Mouse (Mus musculus): ENCODE measurements around the gene Bub1b. TPM values are rescaled to one million over a fixed set of nuclear protein-coding genes. Genes with fewer than 3 reads are reported as not detected.

Gene Bub1b
- polyA plus RNA-seq, 1 experiment from 2014 or later, result 15.7 TPM

GRCm38 (mm10) chr2:118664975-118665516 is 67.0 kb downstream of the Bub1b start:
- peaks cover 33% of the 10 kb centered on the region for H3K4me1 ChIP-seq (ENCODE audit: insufficient read depth)
- no peak for DNase-seq
- no peaks in the 10 kb centered on the region for H3K9me3 ChIP-seq (ENCODE audit: low read length)
- no peak overlapping the region for H3K4me3 ChIP-seq (ENCODE audit: low read depth, low read length)
- H3K4me2 ChIP-seq (ENCODE audit: low read depth, low read length), result no peak overlapping the region
- TF ChIP-seq CTCF (IDR thresholded peaks at IDR 0.05; ENCODE audit: low read depth) (no peak), EP300 (IDR thresholded peaks at IDR 0.05; ENCODE audit: low read depth) (no peak)
- no peak overlapping the region for H3K9ac ChIP-seq (replicated peaks)
- 59% methylated on average over 3 of the region's 3 CpGs for WGBS (ENCODE audit: insufficient replicate concordance)
- no peak overlapping the region for H3K27ac ChIP-seq (ENCODE audit: low read depth)
- H3K27me3 ChIP-seq (ENCODE audit: insufficient read depth, low read length), result no peaks in the 10 kb centered on the region
- ATAC-seq, result no peak
- H3K36me3 ChIP-seq (replicated peaks; ENCODE audit: insufficient read depth, low read length), result no peaks in the 10 kb centered on the region

DNA sequence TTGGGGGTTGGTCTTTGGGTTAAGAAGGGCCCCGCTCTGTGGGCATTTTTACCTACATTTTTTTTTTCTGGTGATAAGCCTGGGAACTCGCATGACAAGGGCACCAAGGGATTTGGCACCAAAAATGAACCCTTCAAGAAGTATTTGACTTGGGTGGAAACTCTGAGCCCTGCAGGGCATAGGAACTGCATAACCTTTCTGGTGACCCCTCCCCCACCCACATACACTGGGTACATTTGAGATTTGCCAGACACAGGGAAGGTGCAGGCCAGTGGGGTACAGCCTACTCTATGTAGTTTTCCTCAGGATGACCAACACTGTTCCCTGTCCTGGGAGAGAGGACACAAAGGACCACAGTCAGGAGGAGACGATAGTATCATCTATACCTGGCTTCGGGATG is 67.6 kb downstream of the Bub1b start:
- Histone ChIP-seq H3K9ac (replicated peaks) (no peak overlapping the region), H3K4me1 (ENCODE audit: insufficient read depth) (peaks cover 33% of the 10 kb centered on the region), H3K27me3 (ENCODE audit: insufficient read depth, low read length) (no peaks in the 10 kb centered on the region), H3K27ac (ENCODE audit: low read depth) (no peak overlapping the region), H3K4me2 (ENCODE audit: low read depth, low read length) (no peak overlapping the region), H3K36me3 (replicated peaks; ENCODE audit: insufficient read depth, low read length) (no peaks in the 10 kb centered on the region), H3K9me3 (ENCODE audit: low read length) (no peaks in the 10 kb centered on the region), H3K4me3 (ENCODE audit: low read depth, low read length) (no peak overlapping the region)
- DNase-seq, result no peak
- 83% methylated on average over 4 of the region's 4 CpGs for WGBS (ENCODE audit: insufficient replicate concordance)
- ATAC-seq, result no peak
- no peak for TF ChIP-seq CTCF (IDR thresholded peaks at IDR 0.05; ENCODE audit: low read depth)
- no peak for TF ChIP-seq EP300 (IDR thresholded peaks at IDR 0.05; ENCODE audit: low read depth)

DNA sequence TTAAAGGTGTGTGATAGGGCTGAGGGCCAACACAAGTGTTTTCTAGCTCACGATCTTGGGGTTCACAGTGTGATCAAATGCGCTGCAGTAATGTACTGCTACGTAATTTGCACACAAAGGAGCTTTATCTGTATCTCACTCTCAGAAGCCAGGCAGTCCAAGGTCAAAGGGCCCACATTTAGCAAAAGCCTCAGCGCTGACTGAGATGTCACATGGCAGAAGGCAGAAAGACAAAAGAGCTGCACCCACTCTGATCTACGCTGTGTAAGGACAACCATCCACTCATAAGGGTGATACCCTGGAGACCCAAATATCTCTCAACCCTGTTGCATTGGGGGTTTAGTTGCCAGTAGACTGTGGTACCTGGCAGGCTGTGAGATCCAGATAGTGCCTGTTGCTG is 69.2 kb downstream of the Bub1b start:
- DNase-seq (no peak), ATAC-seq (no peak)
- Histone ChIP-seq H3K36me3 (replicated peaks; ENCODE audit: insufficient read depth, low read length) (no peaks in the 10 kb centered on the region), H3K27me3 (ENCODE audit: insufficient read depth, low read length) (no peaks in the 10 kb centered on the region), H3K9me3 (ENCODE audit: low read length) (no peaks in the 10 kb centered on the region), H3K4me3 (ENCODE audit: low read depth, low read length) (no peak overlapping the region), H3K27ac (ENCODE audit: low read depth) (no peak overlapping the region), H3K4me2 (ENCODE audit: low read depth, low read length) (no peak overlapping the region), H3K9ac (replicated peaks) (no peak overlapping the region), H3K4me1 (ENCODE audit: insufficient read depth) (peaks cover 25% of the 10 kb centered on the region)
- no peak for TF ChIP-seq CTCF (IDR thresholded peaks at IDR 0.05; ENCODE audit: low read depth)
- no peak for TF ChIP-seq EP300 (IDR thresholded peaks at IDR 0.05; ENCODE audit: low read depth)
- 52% methylated on average over 5 of the region's 5 CpGs for WGBS (ENCODE audit: insufficient replicate concordance)

DNA sequence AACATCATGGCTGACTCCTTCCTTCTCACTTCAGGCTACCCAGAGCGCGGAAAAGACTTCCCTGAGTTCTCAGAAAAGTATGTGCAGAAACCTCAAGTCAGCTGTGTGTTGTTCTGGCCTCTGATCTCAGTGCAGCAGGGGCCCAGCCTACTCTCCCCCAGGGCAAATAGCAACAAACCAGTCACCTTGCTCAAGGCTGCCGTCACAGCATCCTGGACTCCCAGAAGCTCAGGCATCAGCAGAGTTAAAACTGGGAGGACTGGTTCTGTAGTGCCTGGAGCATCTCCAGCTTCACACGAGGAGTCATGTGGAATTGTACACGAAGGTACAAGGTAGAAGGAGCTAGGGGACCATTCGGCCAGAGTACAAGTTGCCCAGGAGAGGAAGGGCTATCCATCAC is 71.2 kb downstream of the Bub1b start:
- DNase-seq (no peak), ATAC-seq (no peak)
- Histone ChIP-seq H3K27me3 (ENCODE audit: insufficient read depth, low read length) (peaks cover 8% of the 10 kb centered on the region; the same call in 1 of the 2 replicates), H3K36me3 (replicated peaks; ENCODE audit: insufficient read depth, low read length) (no peaks in the 10 kb centered on the region), H3K4me1 (ENCODE audit: insufficient read depth) (peaks cover 6% of the 10 kb centered on the region; the same call in 1 of the 2 replicates), H3K4me2 (ENCODE audit: low read depth, low read length) (no peak overlapping the region), H3K9ac (replicated peaks) (no peak overlapping the region), H3K4me3 (ENCODE audit: low read depth, low read length) (no peak overlapping the region), H3K27ac (ENCODE audit: low read depth) (no peak overlapping the region), H3K9me3 (ENCODE audit: low read length) (no peaks in the 10 kb centered on the region)
- 73% methylated on average over 6 of the region's 6 CpGs for WGBS (ENCODE audit: insufficient replicate concordance)
- TF ChIP-seq EP300 (IDR thresholded peaks at IDR 0.05; ENCODE audit: low read depth), result no peak
- no peak for TF ChIP-seq CTCF (IDR thresholded peaks at IDR 0.05; ENCODE audit: low read depth)

- H3K36me3 ChIP-seq (replicated peaks; ENCODE audit: insufficient read depth, low read length), result no peaks in the 10 kb centered on the region
- DNase-seq (no peak), ATAC-seq (no peak)
- no peaks in the 10 kb centered on the region for H3K9me3 ChIP-seq (ENCODE audit: low read length)
- TF ChIP-seq CTCF (IDR thresholded peaks at IDR 0.05; ENCODE audit: low read depth), result no peak
- TF ChIP-seq EP300 (IDR thresholded peaks at IDR 0.05; ENCODE audit: low read depth), result no peak
- no peak overlapping the region for H3K4me3 ChIP-seq (ENCODE audit: low read depth, low read length)
- peaks cover 13% of the 10 kb centered on the region; the same call in 1 of the 2 replicates for H3K27me3 ChIP-seq (ENCODE audit: insufficient read depth, low read length)
- H3K9ac ChIP-seq (replicated peaks), result no peak overlapping the region
- peaks cover 4% of the 10 kb centered on the region; the same call in 1 of the 2 replicates for H3K4me1 ChIP-seq (ENCODE audit: insufficient read depth)
- no peak overlapping the region for H3K4me2 ChIP-seq (ENCODE audit: low read depth, low read length)
- 54% methylated on average over 2 of the region's 2 CpGs for WGBS (ENCODE audit: insufficient replicate concordance)
- no peak overlapping the region for H3K27ac ChIP-seq (ENCODE audit: low read depth)
These were observed 71.8 kb downstream of the Bub1b start for GRCm38 (mm10) chr2:118669785-118670184.

DNA sequence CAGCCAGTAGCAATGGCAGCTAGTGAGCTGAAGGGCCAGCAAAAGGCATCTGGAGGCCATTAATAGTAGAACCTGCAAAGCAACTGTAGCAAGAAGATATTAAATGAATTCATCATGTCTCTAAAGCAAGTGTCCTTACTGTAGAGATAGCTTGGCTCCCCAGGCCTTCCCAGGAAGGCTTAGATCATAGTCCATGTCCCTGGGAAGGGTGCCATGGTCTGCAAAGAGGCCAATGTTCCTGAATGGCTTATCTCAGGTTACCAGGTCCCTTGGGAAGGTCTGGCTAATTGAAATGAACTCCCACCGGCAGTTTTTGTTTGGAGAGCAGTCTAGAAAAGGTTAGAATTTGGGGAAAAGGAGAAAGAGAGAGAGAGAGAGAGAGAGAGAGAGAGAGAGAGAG is 73.7 kb downstream of the Bub1b start:
- Histone ChIP-seq H3K27me3 (ENCODE audit: insufficient read depth, low read length) (peaks cover 30% of the 10 kb centered on the region), H3K9ac (replicated peaks) (no peak overlapping the region), H3K9me3 (ENCODE audit: low read length) (no peaks in the 10 kb centered on the region), H3K4me2 (ENCODE audit: low read depth, low read length) (no peak overlapping the region), H3K4me3 (ENCODE audit: low read depth, low read length) (no peak overlapping the region), H3K27ac (ENCODE audit: low read depth) (no peak overlapping the region), H3K4me1 (ENCODE audit: insufficient read depth) (peaks cover 2% of the 10 kb centered on the region; the same call in 1 of the 2 replicates), H3K36me3 (replicated peaks; ENCODE audit: insufficient read depth, low read length) (no peaks in the 10 kb centered on the region)
- DNase-seq (no peak), ATAC-seq (no peak)
- WGBS (ENCODE audit: insufficient replicate concordance), result 70% methylated on average over 1 of the region's 1 CpGs
- TF ChIP-seq CTCF (IDR thresholded peaks at IDR 0.05; ENCODE audit: low read depth), result no peak
- TF ChIP-seq EP300 (IDR thresholded peaks at IDR 0.05; ENCODE audit: low read depth), result no peak

Measured in liver, postnatal 0 days (tissue).